Mouse (Mus musculus) E14TG2a.4 (cell line): ENCODE measurements around the gene Acbd3.
A peak's percentile ranks its signal among the peaks of the same experiment; 100 is the strongest.

Experiments
- CTCF ChIP-seq: conservative IDR thresholded peaks from 2 replicates; pipeline ENCODE4 v1.5.1; 2014; ENCODE audit warnings: low read length
- NANOG ChIP-seq: IDR thresholded peaks from 2 replicates; pipeline ENCODE4 v1.6.1; 2014; ENCODE audit warnings: borderline replicate concordance, low read length, mixed read lengths

GRCm38 (mm10) chr1:180719951-180720689, 5.7 kb upstream of the Acbd3 start:
- TF ChIP-seq CTCF, result peak; percentile 98
- no peak for TF ChIP-seq NANOG
